Mouse (Mus musculus): ENCODE results near the gene Cacna1d. TPM values are rescaled to one million over a fixed set of nuclear protein-coding genes. Genes with fewer than 3 reads are reported as not detected.

Cacna1d gene
- total and polyA plus RNA-seq, 3 experiments, result not detected

- H3K4me3 ChIP-seq (ENCODE audit: control insufficient read depth in 1 of 2, insufficient read depth in 1 of 2, low read depth in 2 of 2, low read length in 2 of 2), result no peak overlapping the region
- H3K9ac ChIP-seq (ENCODE audit: control insufficient read depth, low read depth, low read length, poor library complexity, severe bottlenecking), result no peak overlapping the region
- H3K27me3 ChIP-seq (ENCODE audit: control insufficient read depth in 1 of 2, insufficient read depth in 2 of 2, low read length in 2 of 2), result peaks cover 12 to 25% of the 10 kb centered on the region in 2 experiments
- no peaks in the 10 kb centered on the region for H3K79me2 ChIP-seq (ENCODE audit: control insufficient read depth, insufficient read depth, low read length, poor library complexity)
- H3K4me1 ChIP-seq (ENCODE audit: control insufficient read depth in 1 of 2, insufficient read depth in 2 of 2, low read length in 2 of 2), result no peaks in the 10 kb centered on the region
- H3K27ac ChIP-seq (ENCODE audit: control insufficient read depth, low read depth, low read length), result no peak overlapping the region
- no peak for TF ChIP-seq ZNF384 (IDR thresholded peaks at IDR 0.05; ENCODE audit: low read depth, low read length)
- DNase-seq (ENCODE audit: low read depth, low spot score), result no peak
- H3K36me3 ChIP-seq (ENCODE audit: control insufficient read depth in 1 of 2, insufficient read depth in 2 of 2, low read length in 2 of 2), result no peaks in the 10 kb centered on the region
- no peaks in the 10 kb centered on the region for H3K9me3 ChIP-seq (replicated peaks; ENCODE audit: insufficient read depth, low read length)
Observed at GRCm38 (mm10) chr14:30272976-30273375, 218.3 kb downstream of the Cacna1d start.

- H3K36me3 ChIP-seq (ENCODE audit: control insufficient read depth in 1 of 2, insufficient read depth in 2 of 2, low read length in 2 of 2), result no peaks in the 10 kb centered on the region
- no peak overlapping the region for H3K27ac ChIP-seq (ENCODE audit: control insufficient read depth, low read depth, low read length)
- H3K9me3 ChIP-seq (replicated peaks; ENCODE audit: insufficient read depth, low read length), result no peaks in the 10 kb centered on the region
- no peak overlapping the region for H3K4me3 ChIP-seq (ENCODE audit: control insufficient read depth in 1 of 2, insufficient read depth in 1 of 2, low read depth in 2 of 2, low read length in 2 of 2)
- no peak overlapping the region for H3K9ac ChIP-seq (ENCODE audit: control insufficient read depth, low read depth, low read length, poor library complexity, severe bottlenecking)
- DNase-seq (ENCODE audit: low read depth, low spot score), result no peak
- H3K4me1 ChIP-seq (ENCODE audit: control insufficient read depth in 1 of 2, insufficient read depth in 2 of 2, low read length in 2 of 2), result no peaks in the 10 kb centered on the region
- H3K79me2 ChIP-seq (ENCODE audit: control insufficient read depth, insufficient read depth, low read length, poor library complexity), result no peaks in the 10 kb centered on the region
- H3K27me3 ChIP-seq (ENCODE audit: control insufficient read depth in 1 of 2, insufficient read depth in 2 of 2, low read length in 2 of 2), result peaks cover 12 to 24% of the 10 kb centered on the region in 2 experiments
- TF ChIP-seq UBTF (IDR thresholded peaks at IDR 0.05; ENCODE audit: borderline replicate concordance, insufficient read depth, low read depth, low read length) (no peak), BHLHE40 (IDR thresholded peaks at IDR 0.05; ENCODE audit: borderline replicate concordance, low read depth, low read length) (no peak), POLR2AphosphoS5 (IDR thresholded peaks at IDR 0.05; ENCODE audit: borderline replicate concordance, low read depth, low read length) (no peak), USF2 (IDR thresholded peaks at IDR 0.05; ENCODE audit: borderline replicate concordance in 1 of 2, insufficient read depth in 1 of 2, low read depth in 1 of 2, low read length in 2 of 2) (no peak), ETS1 (IDR thresholded peaks at IDR 0.05; ENCODE audit: low read depth, low read length) (no peak), RCOR1 (IDR thresholded peaks at IDR 0.05; ENCODE audit: low read depth, low read length) (no peak), E2F4 (IDR thresholded peaks at IDR 0.05; ENCODE audit: borderline replicate concordance, low read depth, low read length) (no peak)
Observed at GRCm38 (mm10) chr14:30272523-30272922, 218.7 kb downstream of the Cacna1d start.

- no peak for TF ChIP-seq NRF1 (IDR thresholded peaks at IDR 0.05; ENCODE audit: insufficient read depth, low read depth, low read length, poor library complexity, severe bottlenecking)
- TF ChIP-seq HCFC1 (IDR thresholded peaks at IDR 0.05; ENCODE audit: low read depth, low read length), result no peak
- no peak for TF ChIP-seq USF2 (IDR thresholded peaks at IDR 0.05; ENCODE audit: borderline replicate concordance in 1 of 2, insufficient read depth in 1 of 2, low read depth in 1 of 2, low read length in 2 of 2)
- H3K4me3 ChIP-seq (ENCODE audit: control insufficient read depth in 1 of 2, insufficient read depth in 1 of 2, low read depth in 2 of 2, low read length in 2 of 2), result no peak overlapping the region
Observed at GRCm38 (mm10) chr14:30271856-30272255, 219.4 kb downstream of the Cacna1d start.

More at GRCm38 (mm10) chr14:30271856-30272255, 219.4 kb downstream of the Cacna1d start:
- Histone ChIP-seq H3K27ac (ENCODE audit: control insufficient read depth, low read depth, low read length) (no peak overlapping the region), H3K9me3 (replicated peaks; ENCODE audit: insufficient read depth, low read length) (no peaks in the 10 kb centered on the region), H3K27me3 (ENCODE audit: control insufficient read depth in 1 of 2, insufficient read depth in 2 of 2, low read length in 2 of 2) (peaks cover 12 to 23% of the 10 kb centered on the region in 2 experiments), H3K79me2 (ENCODE audit: control insufficient read depth, insufficient read depth, low read length, poor library complexity) (no peaks in the 10 kb centered on the region), H3K36me3 (ENCODE audit: control insufficient read depth in 1 of 2, insufficient read depth in 2 of 2, low read length in 2 of 2) (no peaks in the 10 kb centered on the region), H3K4me1 (ENCODE audit: control insufficient read depth in 1 of 2, insufficient read depth in 2 of 2, low read length in 2 of 2) (no peaks in the 10 kb centered on the region), H3K9ac (ENCODE audit: control insufficient read depth, low read depth, low read length, poor library complexity, severe bottlenecking) (no peak overlapping the region)
- DNase-seq (ENCODE audit: low read depth, low spot score), result no peak

All from MEL (cell line).